Mouse (Mus musculus) stomach, postnatal 0 days (tissue): ENCODE measurements around the gene Crb1. TPM values are rescaled to one million over a fixed set of nuclear protein-coding genes. Genes with fewer than 3 reads are reported as not detected.

Source experiments
- ATAC-seq: fragments of 200-750 bp; cut with Nextera tagmentation; 2 replicates; pipeline ENCODE4 v1.8.0; 2017; ENCODE audit not compliant: low FRiP score, low TSS enrichment
- DNase-seq: peaks from one replicate; pipeline ENCODE4 v3.0.0-alpha.2; 2016; ENCODE audit warnings: low spot score
- H3K27ac ChIP-seq: fragments of 300-500 bp; sonication (generic); replicated peaks from 2 replicates; pipeline ENCODE4 v1.5.1; 2014; ENCODE audit warnings: mild to moderate bottlenecking, control low read depth
- H3K27me3 ChIP-seq: fragments of 300-500 bp; sonication (generic); 2 replicates; pipeline ENCODE4 v1.6.1; 2014; ENCODE audit warnings: low read length; ENCODE audit not compliant: control insufficient read depth, insufficient read depth
- H3K36me3 ChIP-seq: fragments of 300-500 bp; sonication (generic); 2 replicates; pipeline ENCODE4 v1.6.1; 2014; ENCODE audit warnings: low read length, mixed read lengths; ENCODE audit not compliant: control insufficient read depth, insufficient read depth
- H3K4me1 ChIP-seq: fragments of 300-500 bp; sonication (generic); replicated peaks from 2 replicates; pipeline ENCODE4 v1.6.1; 2014; ENCODE audit warnings: antibody characterized with exemption; ENCODE audit not compliant: control insufficient read depth, insufficient read depth
- H3K4me2 ChIP-seq: fragments of 300-500 bp; sonication (generic); replicated peaks from 2 replicates; pipeline ENCODE4 v1.6.1; 2014; ENCODE audit warnings: low read depth, mild to moderate bottlenecking, control low read depth, moderate library complexity
- H3K4me3 ChIP-seq: fragments of 300-500 bp; sonication (generic); 2 replicates; pipeline ENCODE4 v1.5.1; 2014; ENCODE audit warnings: low read depth, low read length, control low read depth
- H3K9ac ChIP-seq: fragments of 300-500 bp; sonication (generic); 2 replicates; pipeline ENCODE4 v1.6.1; 2014; ENCODE audit warnings: mild to moderate bottlenecking, low read length, control low read depth, mixed read lengths
- H3K9me3 ChIP-seq: fragments of 300-500 bp; sonication (generic); 2 replicates; pipeline ENCODE4 v1.6.1; 2016; ENCODE audit warnings: low read length; ENCODE audit not compliant: control insufficient read depth
- CTCF ChIP-seq: IDR thresholded peaks from 2 replicates; pipeline ENCODE4 v1.5.1; 2016; ENCODE audit warnings: antibody characterized with exemption, low read depth, mild to moderate bottlenecking, moderate library complexity
- EP300 ChIP-seq: optimal IDR thresholded peaks from 2 replicates; pipeline ENCODE3; 2016; ENCODE audit warnings: antibody characterized with exemption
- WGBS: fragments of 180-500 bp; shearing (Covaris S2); extraction: QIAGEN DNeasy Blood & Tissue Kit; methylation state at CpG from one replicate; pipeline ENCODE4 v1.1.7; 2014; 5-methylcytosine and 5-hydroxymethylcytosine counted together
- polyA plus RNA-seq: library from polyadenylated mRNA; unstranded; fragments of >200 nt; fragmentation: Nextera tagmentation; extraction: Ambion mirVana; gene quantifications from 2 replicates; pipeline ENCODE4 v1.2.1, GENCODE M21; 2015

Crb1 gene
- polyA plus RNA-seq, 1 experiment from 2014 or later: 0.04 TPM

DNA sequence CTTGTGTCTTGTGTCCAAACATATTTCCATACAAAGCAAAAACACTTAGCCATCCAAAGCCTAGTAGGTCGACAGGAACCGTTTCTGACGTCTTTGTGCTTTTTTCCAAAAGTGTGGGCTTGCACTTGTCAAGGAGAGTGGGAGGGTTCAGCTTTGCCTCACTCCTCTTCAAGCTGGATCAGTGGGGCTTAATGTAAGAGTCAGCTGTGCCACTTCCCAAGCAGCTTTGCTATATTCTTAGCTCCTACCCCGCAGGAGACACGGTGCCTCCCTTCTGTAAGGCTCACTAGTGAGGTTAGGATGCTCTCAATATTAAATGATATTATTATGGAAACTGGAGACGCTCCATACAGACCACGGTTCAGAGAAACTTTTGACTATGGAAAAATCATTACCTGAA, 121.3 kb downstream of the Crb1 start:
- ATAC-seq (no peak), DNase-seq (no peak)
- H3K4me2 ChIP-seq: no peak overlapping the region
- 57% methylated on average over 7 of the region's 7 CpGs for WGBS
- H3K27ac ChIP-seq: no peak overlapping the region
- H3K36me3 ChIP-seq: no peaks in the 10 kb centered on the region
- H3K4me3 ChIP-seq: no peak overlapping the region
- no peaks in the 10 kb centered on the region for H3K9me3 ChIP-seq
- H3K9ac ChIP-seq: no peak overlapping the region
- no peaks in the 10 kb centered on the region for H3K4me1 ChIP-seq
- TF ChIP-seq CTCF: no peak
- no peak for TF ChIP-seq EP300
- H3K27me3 ChIP-seq: no peaks in the 10 kb centered on the region

DNA sequence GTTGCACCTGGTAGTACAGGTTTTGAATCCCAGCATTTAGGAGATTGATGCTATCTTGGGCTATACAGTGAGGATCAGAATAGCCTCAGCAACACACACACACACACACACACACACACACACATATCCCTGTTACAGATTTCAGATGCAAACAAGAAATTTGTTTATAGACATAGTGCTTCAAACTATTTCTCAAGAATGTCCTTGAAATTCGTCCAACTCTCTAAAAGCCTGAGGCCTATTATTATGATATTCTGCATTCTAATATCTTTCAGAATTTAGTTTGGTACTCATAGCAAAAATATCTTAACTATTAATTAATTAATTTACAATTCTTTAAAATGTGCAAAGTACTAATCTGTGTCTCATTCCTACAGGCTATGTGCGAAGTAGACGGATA, 124.9 kb downstream of the Crb1 start:
- no peak overlapping the region for H3K4me3 ChIP-seq
- ATAC-seq: no peak

DNA sequence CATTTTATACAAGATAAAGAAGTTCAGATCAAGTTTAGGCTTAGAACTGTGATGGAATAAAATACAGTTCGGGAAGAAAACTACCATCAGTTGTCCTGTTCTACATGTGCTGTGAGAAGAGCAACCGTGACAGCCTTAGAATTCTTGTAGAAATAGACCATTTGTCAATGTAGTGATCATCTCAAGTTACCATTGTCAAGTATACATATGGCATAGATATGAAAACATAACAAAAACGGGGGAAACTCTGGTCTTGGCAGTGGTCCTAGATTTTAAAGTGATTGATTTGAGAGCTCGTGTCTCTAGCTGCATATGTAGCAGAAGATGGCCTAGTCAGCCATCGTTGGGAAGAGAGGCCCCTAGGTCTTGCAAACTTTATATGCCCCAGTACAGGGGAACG, 127.7 kb downstream of the Crb1 start:
- TF ChIP-seq CTCF: no peak
- no peak for TF ChIP-seq EP300
- Histone ChIP-seq H3K27ac (no peak overlapping the region), H3K27me3 (no peaks in the 10 kb centered on the region), H3K4me3 (no peak overlapping the region), H3K4me1 (no peaks in the 10 kb centered on the region), H3K9ac (no peak overlapping the region), H3K4me2 (no peak overlapping the region), H3K36me3 (no peaks in the 10 kb centered on the region), H3K9me3 (no peaks in the 10 kb centered on the region)
- WGBS: 52% methylated on average over 6 of the region's 6 CpGs
- ATAC-seq (no peak), DNase-seq (no peak)

More for the DNA sequence above, 124.9 kb downstream of the Crb1 start:
- DNase-seq: no peak
- no peaks in the 10 kb centered on the region for H3K36me3 ChIP-seq
- TF ChIP-seq EP300: no peak
- TF ChIP-seq CTCF: no peak
- H3K9ac ChIP-seq: no peak overlapping the region
- no peak overlapping the region for H3K4me2 ChIP-seq
- no peak overlapping the region for H3K27ac ChIP-seq
- WGBS: 44% methylated on average over 3 of the region's 3 CpGs
- H3K4me1 ChIP-seq: no peaks in the 10 kb centered on the region
- H3K27me3 ChIP-seq: no peaks in the 10 kb centered on the region
- no peaks in the 10 kb centered on the region for H3K9me3 ChIP-seq

DNA sequence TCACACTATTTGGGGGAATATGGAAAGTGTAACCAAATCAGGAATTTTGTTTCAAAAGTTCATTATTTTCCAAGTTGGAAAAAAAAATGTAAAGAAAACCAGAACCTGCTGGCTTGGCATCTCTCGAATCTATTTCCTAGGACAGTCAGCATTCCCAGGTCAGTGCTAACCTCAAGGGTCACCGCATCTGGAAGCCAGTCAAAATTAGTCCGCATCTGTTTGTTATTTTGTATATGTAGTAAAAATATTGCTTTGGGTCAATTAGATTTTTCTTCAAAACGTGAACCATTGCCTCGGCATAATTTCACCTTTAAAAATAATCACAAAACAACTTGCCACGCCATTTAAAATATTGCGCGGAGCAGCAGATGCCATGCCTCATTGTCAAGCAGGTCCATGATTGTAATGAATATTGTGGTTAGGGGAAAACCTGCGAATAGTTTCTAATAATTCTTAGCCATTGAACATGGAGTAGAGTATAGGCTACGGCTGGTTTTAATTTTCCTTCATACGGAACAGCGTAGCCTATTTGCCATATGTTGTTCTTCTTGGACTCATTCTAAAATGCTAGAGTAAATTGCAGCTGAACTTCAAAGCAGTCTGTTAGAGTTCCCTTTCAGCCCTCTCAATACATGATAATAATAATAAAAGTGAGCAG, 130.0 kb downstream of the Crb1 start:
- Histone ChIP-seq H3K4me3 (no peak overlapping the region), H3K4me2 (no peak overlapping the region), H3K36me3 (no peaks in the 10 kb centered on the region), H3K4me1 (no peaks in the 10 kb centered on the region), H3K9me3 (no peaks in the 10 kb centered on the region), H3K9ac (no peak overlapping the region), H3K27me3 (no peaks in the 10 kb centered on the region), H3K27ac (no peak overlapping the region)
- no peak for DNase-seq
- no peak for TF ChIP-seq EP300
- TF ChIP-seq CTCF: no peak
- no peak for ATAC-seq
- 87% methylated on average over 12 of the region's 12 CpGs for WGBS

DNA sequence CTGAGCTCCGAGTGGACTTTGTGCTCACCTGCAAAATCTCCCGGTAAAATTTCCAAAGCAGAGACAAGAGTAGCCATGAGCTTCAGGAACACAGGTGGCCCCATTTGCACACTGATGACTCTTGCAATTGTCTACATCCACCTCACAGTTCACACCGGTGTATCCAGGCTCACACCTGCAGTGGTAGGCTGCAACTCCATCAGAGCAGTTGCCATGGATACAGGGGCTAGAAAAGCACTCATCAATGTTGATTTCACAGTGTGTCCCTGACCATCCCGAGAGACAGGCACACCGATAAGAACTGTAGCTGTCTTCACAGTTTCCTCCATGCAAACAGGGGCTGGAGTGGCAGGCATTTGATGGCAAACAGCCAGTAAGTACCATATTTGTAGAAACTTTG, 140.1 kb downstream of the Crb1 start:
- no peak overlapping the region for H3K9ac ChIP-seq
- no peak overlapping the region for H3K4me3 ChIP-seq
- DNase-seq: no peak
- H3K27ac ChIP-seq: no peak overlapping the region
- ATAC-seq: no peak
- no peaks in the 10 kb centered on the region for H3K4me1 ChIP-seq
- H3K27me3 ChIP-seq: no peaks in the 10 kb centered on the region
- no peaks in the 10 kb centered on the region for H3K36me3 ChIP-seq
- TF ChIP-seq CTCF (no peak), EP300 (no peak)
- WGBS: 55% methylated on average over 5 of the region's 5 CpGs
- H3K4me2 ChIP-seq: no peak overlapping the region
- H3K9me3 ChIP-seq: no peaks in the 10 kb centered on the region

GRCm38 (mm10) chr1:139234611-139235568, 142.0 kb downstream of the Crb1 start:
- no peaks in the 10 kb centered on the region for H3K4me1 ChIP-seq
- no peaks in the 10 kb centered on the region for H3K9me3 ChIP-seq
- no peaks in the 10 kb centered on the region for H3K27me3 ChIP-seq
- no peak for DNase-seq
- no peak overlapping the region for H3K4me2 ChIP-seq
- no peak overlapping the region for H3K4me3 ChIP-seq
- H3K27ac ChIP-seq: peak overlapping the region; percentile 56; the same call in 1 of the 2 replicates
- 56% methylated on average over 3 of the region's 3 CpGs for WGBS
- no peak overlapping the region for H3K9ac ChIP-seq
- peak; percentile 66; the same call in 1 of the 2 replicates for ATAC-seq
- no peaks in the 10 kb centered on the region for H3K36me3 ChIP-seq
- TF ChIP-seq EP300 (no peak), CTCF (no peak)
